Mouse (Mus musculus) ovary, adult 10 weeks (tissue): ENCODE data around the gene Olfr684. TPM values are rescaled to one million over a fixed set of nuclear protein-coding genes. Genes with fewer than 3 reads are reported as not detected.

Experiments
- polyA plus RNA-seq: library from polyadenylated mRNA; stranded (reverse); fragments of 350-450 nt; fragmentation: Illumina TruSeq; extraction: RNeasy Lipid Tissue Mini Kit (QIAGEN cat#74804); gene quantifications from one replicate; pipeline ENCODE4 v1.2.3, GENCODE M21; 2014

The Olfr684 gene
- not detected for polyA plus RNA-seq

DNA sequence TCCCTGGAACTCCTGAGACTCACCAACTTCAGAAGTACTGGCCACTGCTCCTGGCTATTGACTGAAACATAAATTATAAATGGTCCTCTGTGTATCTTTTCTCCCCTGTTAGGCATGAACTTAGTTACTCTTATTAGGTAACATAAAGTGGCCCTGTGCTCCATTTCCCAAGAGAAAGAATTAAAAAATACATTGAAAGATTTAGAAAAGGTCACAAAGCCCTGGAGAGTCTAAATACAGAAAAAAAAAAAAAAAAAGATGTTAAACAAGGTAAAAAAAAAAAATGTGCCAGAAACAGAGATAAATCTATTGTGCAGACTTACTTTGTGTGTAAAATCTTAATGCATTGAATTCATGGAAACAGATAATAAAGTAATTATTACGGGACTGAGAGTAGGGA lies at the start of gene Olfr684:
Olfr684 (minus strand) TSS at position 101 of the 400 bp plus-strand sequence.

DNA sequence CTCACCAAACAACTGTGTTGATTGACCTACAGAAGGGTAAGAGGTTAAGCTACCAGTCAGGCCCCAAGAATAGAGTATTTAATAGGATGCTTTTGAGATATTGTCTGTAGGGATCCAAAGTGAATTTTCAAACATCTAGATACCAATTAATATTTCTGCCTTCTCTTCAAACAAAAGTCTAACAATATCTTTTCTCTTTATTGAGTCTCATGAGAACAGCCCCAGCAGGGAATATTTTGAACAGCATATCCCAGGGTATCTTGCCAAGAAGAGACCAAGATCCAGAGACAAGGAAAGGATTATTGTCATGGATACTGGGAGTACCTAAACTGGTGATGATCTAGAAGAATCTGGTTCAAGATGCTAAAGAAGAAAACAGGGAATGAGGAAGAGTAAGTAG lies 43.9 kb upstream of the Olfr684 start, which contains the start of gene Olfr686:
Olfr686 (minus strand) TSS at position 101 of the 400 bp plus-strand sequence.

GRCm38 (mm10) chr7:105185912-105186311 lies 22.5 kb upstream of the Olfr684 start, which contains the start of gene Olfr685:
Olfr685 (minus strand) TSS chr7:105186012.

DNA sequence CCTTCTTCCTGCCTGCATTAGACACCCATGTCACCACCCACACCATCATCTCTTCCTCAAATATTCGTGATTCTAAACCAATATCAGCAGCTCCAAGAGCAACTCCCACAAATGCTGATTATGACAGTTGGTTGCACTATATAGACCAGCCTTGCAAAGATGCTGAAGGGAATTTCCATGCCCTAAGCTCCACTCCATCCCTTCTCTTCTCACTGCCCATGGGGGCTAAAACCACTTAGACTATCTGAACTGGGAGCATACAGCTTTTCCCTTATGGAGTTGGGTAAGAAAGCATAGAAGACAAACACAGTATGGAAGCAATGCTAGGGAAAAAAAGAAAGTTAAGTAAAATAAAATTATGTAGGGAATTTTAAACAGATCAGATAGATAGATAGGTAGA lies 16.5 kb downstream of the Olfr684 start, which contains the start of gene Olfr683:
Olfr683 (minus strand) TSS at position 101 of the 400 bp plus-strand sequence.

GRCm38 (mm10) chr7:105116536-105116935 lies 46.9 kb downstream of the Olfr684 start, which contains the start of gene Olfr681:
Olfr681 (plus strand) TSS chr7:105116836.

Other genes starting within 250 kb of the Olfr684 start
- gene Olfr667, start 242.2 kb downstream of the Olfr684 start, polyA plus RNA-seq: not detected
- gene Olfr668, start 235.6 kb downstream of the Olfr684 start, polyA plus RNA-seq: not detected
- gene Olfr669, start 229.4 kb downstream of the Olfr684 start, polyA plus RNA-seq: not detected
- not detected for gene Olfr670, start 201.0 kb downstream of the Olfr684 start, polyA plus RNA-seq
- gene Olfr671, start 184.5 kb downstream of the Olfr684 start, polyA plus RNA-seq: not detected
- not detected for gene Olfr672, start 161.6 kb downstream of the Olfr684 start, polyA plus RNA-seq
- gene Olfr675, start 135.2 kb downstream of the Olfr684 start, polyA plus RNA-seq: not detected
- gene Olfr676, start 131.0 kb downstream of the Olfr684 start, polyA plus RNA-seq: not detected
- not detected for gene Olfr677, start 112.3 kb downstream of the Olfr684 start, polyA plus RNA-seq
- not detected for gene Olfr678, start 99.2 kb downstream of the Olfr684 start, polyA plus RNA-seq
- gene Olfr679, start 82.4 kb downstream of the Olfr684 start, polyA plus RNA-seq: not detected
- gene Olfr680-ps1, start 70.8 kb downstream of the Olfr684 start, polyA plus RNA-seq: not detected
- gene Olfr681, start 46.8 kb downstream of the Olfr684 start, polyA plus RNA-seq: not detected
- gene Olfr683, start 16.6 kb downstream of the Olfr684 start, polyA plus RNA-seq: not detected
- gene Olfr685, start 22.4 kb upstream of the Olfr684 start, polyA plus RNA-seq: not detected
- gene Olfr686, start 43.8 kb upstream of the Olfr684 start, polyA plus RNA-seq: not detected
- gene Olfr688, start 124.4 kb upstream of the Olfr684 start, polyA plus RNA-seq: not detected
- not detected for gene Olfr689, start 147.5 kb upstream of the Olfr684 start, polyA plus RNA-seq
- not detected for gene Olfr690, start 170.5 kb upstream of the Olfr684 start, polyA plus RNA-seq
- gene Olfr691, start 178.6 kb upstream of the Olfr684 start, polyA plus RNA-seq: not detected
- gene Olfr692, start 204.6 kb upstream of the Olfr684 start, polyA plus RNA-seq: not detected
- gene Gm5901, start 211.4 kb upstream of the Olfr684 start, polyA plus RNA-seq: not detected
- gene Fam160a2, start 236.4 kb upstream of the Olfr684 start, polyA plus RNA-seq: 20.0 TPM
- not detected for gene Cnga4, start 240.9 kb upstream of the Olfr684 start, polyA plus RNA-seq